Mouse (Mus musculus): ENCODE data around the gene Umad1.

Umad1 gene

GRCm38 (mm10) chr6:8368198-8368864 is 109.2 kb downstream of the Umad1 start:
- DNase-seq (ENCODE audit: low spot score in 2 of 2) = no peak

GRCm38 (mm10) chr6:8370624-8371023 is 111.5 kb downstream of the Umad1 start:
- DNase-seq (ENCODE audit: low spot score in 2 of 2) = no peak

- no peak for DNase-seq (ENCODE audit: low spot score in 2 of 2)
Observed at GRCm38 (mm10) chr6:8373051-8373450, 114.0 kb downstream of the Umad1 start.

GRCm38 (mm10) chr6:8373851-8374250 is 114.8 kb downstream of the Umad1 start:
- DNase-seq (ENCODE audit: low spot score in 2 of 2) = no peak

- no peak for DNase-seq (ENCODE audit: low spot score in 2 of 2)
Observed at GRCm38 (mm10) chr6:8374290-8374689, 115.2 kb downstream of the Umad1 start.

GRCm38 (mm10) chr6:8374712-8375111 is 115.6 kb downstream of the Umad1 start:
- no peak for DNase-seq (ENCODE audit: low spot score in 2 of 2)

GRCm38 (mm10) chr6:8376351-8376750 is 117.3 kb downstream of the Umad1 start:
- DNase-seq (ENCODE audit: low spot score in 2 of 2) = no peak

- DNase-seq (ENCODE audit: low spot score in 2 of 2) = no peak
Observed at GRCm38 (mm10) chr6:8377667-8378066, 118.6 kb downstream of the Umad1 start.

GRCm38 (mm10) chr6:8389307-8389706 is 130.2 kb downstream of the Umad1 start:
- DNase-seq (ENCODE audit: low spot score in 2 of 2) = no peak

GRCm38 (mm10) chr6:8390296-8390695 is 131.2 kb downstream of the Umad1 start:
- DNase-seq (ENCODE audit: low spot score in 2 of 2) = no peak

GRCm38 (mm10) chr6:8390935-8391334 is 131.8 kb downstream of the Umad1 start:
- no peak for DNase-seq (ENCODE audit: low spot score in 2 of 2)

GRCm38 (mm10) chr6:8393029-8393428 is 133.9 kb downstream of the Umad1 start:
- no peak for DNase-seq (ENCODE audit: low spot score in 2 of 2)

- no peak for DNase-seq (ENCODE audit: low spot score in 2 of 2)
Observed at GRCm38 (mm10) chr6:8394044-8394443, 135.0 kb downstream of the Umad1 start.

GRCm38 (mm10) chr6:8395061-8395460 is 136.0 kb downstream of the Umad1 start:
- DNase-seq (ENCODE audit: low spot score in 2 of 2) = no peak

GRCm38 (mm10) chr6:8397252-8397651 is 138.2 kb downstream of the Umad1 start:
- no peak for DNase-seq (ENCODE audit: low spot score in 2 of 2)

GRCm38 (mm10) chr6:8399710-8400109 is 140.6 kb downstream of the Umad1 start:
- DNase-seq (ENCODE audit: low spot score in 2 of 2) = no peak

- no peak for DNase-seq (ENCODE audit: low spot score in 2 of 2)
Observed at GRCm38 (mm10) chr6:8403127-8403526, 144.0 kb downstream of the Umad1 start.

GRCm38 (mm10) chr6:8405844-8406243 is 146.8 kb downstream of the Umad1 start:
- DNase-seq (ENCODE audit: low spot score in 2 of 2) = no peak

- no peak for DNase-seq (ENCODE audit: low spot score in 2 of 2)
Observed at GRCm38 (mm10) chr6:8408332-8408731, 149.2 kb downstream of the Umad1 start.

GRCm38 (mm10) chr6:8409865-8410264 is 150.8 kb downstream of the Umad1 start:
- no peak for DNase-seq (ENCODE audit: low spot score in 2 of 2)

GRCm38 (mm10) chr6:8412845-8413598 is 153.9 kb downstream of the Umad1 start:
- no peak for DNase-seq (ENCODE audit: low spot score in 2 of 2)

GRCm38 (mm10) chr6:8414020-8414419 is 154.9 kb downstream of the Umad1 start:
- DNase-seq (ENCODE audit: low spot score in 2 of 2) = no peak

- DNase-seq (ENCODE audit: low spot score in 2 of 2) = no peak
Observed at GRCm38 (mm10) chr6:8415823-8416222, 156.7 kb downstream of the Umad1 start.
